Mouse (Mus musculus) kidney, postnatal 36 days (tissue): ENCODE measurements around the gene Rsbn1l.

ENCODE experiments used
- DNase-seq, 2 experiments: peaks; one replicate each; pipeline ENCODE4 v3.0.0; 2021 to 2022; ENCODE audit warnings: mixed read lengths in 2 of 2

Gene Rsbn1l

DNA sequence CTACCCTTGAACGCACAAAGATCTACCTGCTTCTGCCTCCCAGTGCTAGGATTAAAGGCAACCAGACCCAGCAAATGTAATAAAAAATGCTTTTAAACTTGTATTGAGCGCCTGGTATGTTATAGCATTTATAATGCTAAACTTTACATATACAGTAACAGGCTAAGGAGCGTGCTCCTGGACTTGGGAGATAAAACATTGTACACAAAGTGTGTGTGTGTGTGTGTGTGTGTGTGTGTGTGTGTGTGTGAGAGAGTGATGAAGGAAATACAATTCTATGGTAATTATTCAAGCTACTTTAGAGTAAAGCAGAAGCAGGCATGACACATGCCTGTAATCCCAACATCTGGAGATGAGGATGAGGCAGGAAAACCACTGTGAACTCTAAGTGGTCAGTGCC, at the start of gene Rsbn1l:
Gene Rsbn1l, minus strand, starts transcription at position 101 of the 400 bp plus-strand sequence.
- no peak for DNase-seq

- DNase-seq: no peak
These were observed 46.5 kb upstream of the Rsbn1l start for GRCm38 (mm10) chr5:21002723-21003122.

DNA sequence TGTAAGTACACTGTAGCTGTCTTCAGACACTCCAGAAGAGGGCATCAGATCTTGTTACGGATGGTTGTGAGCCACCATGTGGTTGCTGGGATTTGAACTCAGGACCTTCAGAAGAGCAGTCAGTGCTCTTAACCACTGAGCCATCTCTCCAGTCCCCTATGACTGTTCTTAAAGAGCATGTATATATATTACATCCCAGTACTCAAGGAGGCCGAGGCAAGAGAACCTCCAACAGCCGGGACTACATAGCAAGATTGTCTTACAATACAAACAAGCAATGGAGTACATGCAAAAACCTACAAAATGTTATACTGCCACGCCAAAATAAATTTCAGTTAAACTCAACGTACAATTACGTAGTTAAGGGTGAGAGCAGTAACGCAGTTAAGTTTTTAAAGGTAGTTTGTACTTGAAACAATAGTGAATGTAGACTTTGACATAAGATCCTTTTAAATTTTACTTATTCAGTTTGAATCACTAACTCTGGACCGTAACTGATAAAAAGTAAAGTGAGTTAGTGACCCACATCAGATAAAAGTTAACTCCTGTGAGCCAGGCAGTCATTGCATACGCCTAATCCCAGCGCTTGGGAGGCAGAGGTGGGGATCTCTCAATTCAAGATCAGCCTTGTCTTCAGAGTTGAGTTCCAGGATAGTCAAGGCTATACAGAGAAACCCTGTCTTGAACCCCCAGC, 45.6 kb upstream of the Rsbn1l start:
- DNase-seq: no peak

DNA sequence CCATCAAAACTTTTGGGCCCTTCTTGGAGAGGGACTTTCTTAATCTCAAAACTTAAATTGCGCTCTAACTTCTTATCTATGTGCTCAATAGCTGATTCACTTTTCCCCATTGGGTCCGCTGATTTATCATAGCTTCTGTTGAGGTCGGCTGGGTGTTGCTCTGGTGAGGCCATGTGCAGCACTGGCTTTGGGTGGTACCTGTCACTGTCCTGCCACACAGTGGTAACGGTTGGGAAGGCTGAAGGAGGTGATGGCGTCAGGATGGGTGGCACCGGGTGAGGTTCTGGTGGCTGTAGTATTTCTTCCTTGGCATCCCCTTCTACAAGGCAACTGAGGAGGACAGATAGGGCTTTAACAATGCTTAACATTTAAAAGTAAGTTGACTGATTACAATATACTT, 42.2 kb upstream of the Rsbn1l start:
- no peak for DNase-seq

GRCm38 (mm10) chr5:20997555-20997954, 41.4 kb upstream of the Rsbn1l start:
- no peak for DNase-seq

DNA sequence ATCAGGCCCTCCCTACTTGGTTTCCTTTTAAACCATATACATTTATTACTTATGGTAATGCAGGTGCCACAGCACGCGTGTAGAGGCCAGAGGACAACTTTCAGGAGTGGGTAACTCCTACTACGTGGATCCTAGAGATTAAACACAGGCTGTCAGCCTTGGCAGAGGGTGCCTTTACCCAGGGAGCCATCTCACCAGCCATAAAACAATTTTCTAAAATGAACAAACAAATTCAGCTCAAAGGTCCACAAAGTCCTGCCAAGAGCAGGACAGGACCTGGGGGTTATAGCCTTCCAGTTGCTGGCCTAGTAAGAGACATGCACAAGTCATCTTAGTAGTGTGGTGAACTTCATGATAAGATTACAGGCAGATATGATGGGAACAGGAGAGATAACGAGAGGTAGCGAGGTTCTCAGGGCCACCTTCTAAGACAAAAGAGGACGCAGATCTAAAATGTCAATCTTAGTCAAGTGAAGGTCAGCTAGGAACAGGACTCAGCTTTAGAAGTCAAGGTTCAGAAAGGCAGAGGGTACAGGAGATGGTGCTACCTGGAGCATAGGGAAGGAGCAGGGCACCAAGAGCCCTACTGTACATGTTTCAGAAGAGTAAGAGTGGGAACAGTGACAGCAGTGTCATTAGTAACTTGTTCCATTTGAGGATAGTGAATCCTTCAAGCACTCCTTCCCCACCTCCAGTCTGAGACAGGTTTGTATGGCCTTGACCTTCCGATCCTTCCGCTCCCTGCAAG, 34.0 kb upstream of the Rsbn1l start:
- DNase-seq: no peak

DNA sequence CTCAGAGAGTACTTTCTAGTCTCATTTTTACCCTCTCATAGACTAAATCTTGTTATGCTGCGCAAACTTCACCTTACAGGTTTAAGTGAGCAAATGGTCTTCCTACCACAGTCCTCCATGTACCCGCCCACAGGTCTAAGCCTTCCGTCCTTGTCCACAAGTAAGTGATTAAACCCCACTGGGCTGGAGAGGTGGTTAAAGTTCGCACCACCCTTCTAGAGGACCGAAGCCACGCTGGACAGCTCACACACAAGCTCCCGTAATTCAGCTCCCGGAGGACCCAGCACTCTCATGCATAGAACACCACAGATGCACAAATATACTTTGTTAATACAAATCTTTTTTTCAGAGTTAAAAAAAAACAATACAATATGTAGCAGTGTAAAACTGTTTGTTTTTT, 30.1 kb upstream of the Rsbn1l start:
- peak; percentile 18 to 54 for DNase-seq

DNA sequence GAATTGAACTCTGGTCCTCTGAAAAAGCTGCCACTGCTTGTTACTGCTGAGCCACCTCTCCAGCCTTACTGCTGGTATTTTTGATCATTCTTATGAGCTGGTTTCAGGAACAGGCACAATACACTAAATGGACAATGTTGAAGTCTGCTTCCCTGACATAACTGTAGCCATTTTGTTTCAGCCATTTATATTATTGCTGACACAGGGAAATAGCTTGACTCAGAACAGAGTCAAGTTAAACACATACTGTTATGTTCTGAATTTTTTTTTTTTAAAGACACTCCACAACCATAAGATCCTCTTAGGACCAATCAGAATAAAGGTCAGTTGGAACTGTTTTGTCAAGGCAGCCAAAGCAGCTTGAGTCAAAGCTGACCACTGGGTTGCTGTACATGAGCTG, 27.3 kb upstream of the Rsbn1l start:
- no peak for DNase-seq

- DNase-seq: no peak
These were observed 18.5 kb upstream of the Rsbn1l start for GRCm38 (mm10) chr5:20974690-20975089.

GRCm38 (mm10) chr5:20973999-20974398, 17.8 kb upstream of the Rsbn1l start:
- no peak for DNase-seq

GRCm38 (mm10) chr5:20973069-20973468, 16.9 kb upstream of the Rsbn1l start:
- DNase-seq: no peak

GRCm38 (mm10) chr5:20968963-20969362, 12.8 kb upstream of the Rsbn1l start:
- DNase-seq: peak; percentile 81 to 90

DNA sequence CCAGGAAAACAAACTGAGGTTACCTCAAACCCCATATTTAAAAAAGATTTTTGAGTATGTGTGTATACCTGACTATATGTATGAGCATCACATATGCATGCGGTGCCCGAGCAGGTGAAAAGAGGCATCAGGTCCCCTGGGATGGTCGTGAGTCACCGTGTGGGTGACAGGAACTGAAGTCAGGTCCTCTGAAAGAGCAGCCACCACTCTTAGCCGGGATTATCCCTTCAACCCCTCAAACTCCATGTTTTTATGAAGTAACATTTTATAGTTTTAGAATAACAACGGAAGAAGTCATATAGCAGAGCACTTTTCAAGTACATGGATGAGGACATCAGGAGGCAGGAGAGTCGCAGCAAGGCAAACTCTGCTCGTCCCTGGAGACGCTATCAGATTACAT, 12.3 kb upstream of the Rsbn1l start:
- no peak for DNase-seq

DNA sequence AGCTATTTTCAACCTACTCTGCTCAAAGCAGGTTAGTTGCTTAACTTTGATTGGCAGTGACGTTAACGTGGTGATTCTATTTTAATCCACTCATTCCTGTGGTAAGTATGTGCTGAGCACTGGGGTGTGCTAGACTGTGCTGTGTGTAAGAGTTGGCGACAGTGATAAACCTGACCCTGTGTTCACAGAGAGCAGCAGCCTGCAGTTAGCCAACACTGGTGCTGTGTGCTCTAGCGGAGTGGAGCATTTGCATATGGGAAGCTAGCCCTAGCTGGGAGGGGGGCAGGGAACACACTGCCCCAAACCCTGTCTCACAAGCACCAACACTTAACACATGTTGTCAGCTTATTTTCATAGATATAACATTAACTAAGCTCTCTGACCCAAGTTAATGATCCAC, 11.7 kb upstream of the Rsbn1l start:
- peak; percentile 72 to 84 for DNase-seq

- no peak for DNase-seq
These were observed 8.2 kb upstream of the Rsbn1l start for GRCm38 (mm10) chr5:20964446-20964845.

GRCm38 (mm10) chr5:20963295-20963694, 7.1 kb upstream of the Rsbn1l start:
- peak in 1 of 2 experiments; percentile 47 for DNase-seq

GRCm38 (mm10) chr5:20960927-20961326, 4.7 kb upstream of the Rsbn1l start:
- no peak for DNase-seq

- DNase-seq: no peak
These were observed 923 bp downstream of the Rsbn1l start for GRCm38 (mm10) chr5:20955114-20955835.

GRCm38 (mm10) chr5:20952337-20952925, 3.8 kb downstream of the Rsbn1l start:
- DNase-seq: no peak

- DNase-seq: peak; percentile 97 to 98
These were observed 4.4 kb downstream of the Rsbn1l start for GRCm38 (mm10) chr5:20951666-20952281.

DNA sequence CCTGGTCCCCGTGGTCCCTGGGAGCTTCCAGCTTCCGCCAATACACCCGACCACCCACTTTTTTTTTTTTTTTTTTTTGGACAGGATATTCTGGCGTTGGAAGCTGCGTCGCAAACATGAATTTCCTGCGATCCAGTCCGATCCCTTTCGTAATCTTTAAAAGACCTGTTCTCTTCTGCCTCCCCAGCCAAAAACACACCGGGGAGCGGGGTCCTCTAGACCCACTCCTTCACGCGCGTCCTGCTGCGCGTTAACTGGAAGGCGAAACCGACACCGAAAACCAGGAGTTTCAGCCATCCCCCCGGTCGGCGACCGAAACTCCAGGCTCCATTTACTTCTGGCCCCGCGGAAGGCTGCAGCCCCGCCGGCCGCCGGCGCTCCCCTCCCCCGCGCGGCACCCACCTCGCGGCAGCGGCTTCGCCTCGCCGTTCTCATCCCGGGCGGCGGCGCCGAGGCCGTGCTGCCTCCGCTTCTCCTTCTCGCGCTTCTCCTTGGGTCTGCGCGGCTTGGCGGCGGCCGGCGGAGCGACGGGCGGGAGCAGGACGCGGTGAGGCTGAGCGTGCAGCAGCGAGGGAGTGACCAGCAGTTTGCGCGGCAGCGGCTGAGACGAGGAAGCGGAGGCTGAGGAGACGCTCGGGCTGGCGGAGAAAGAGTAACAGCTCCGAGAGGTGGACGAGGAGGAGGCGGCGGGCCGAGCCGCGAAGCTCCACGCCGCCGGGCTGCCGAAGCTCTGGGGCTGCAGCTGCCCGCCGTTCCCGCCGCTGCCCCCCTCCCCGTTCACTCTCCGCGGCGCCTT, 5.1 kb downstream of the Rsbn1l start:
- DNase-seq: peak; percentile 41 to 72

GRCm38 (mm10) chr5:20950516-20950854, 5.7 kb downstream of the Rsbn1l start:
- no peak for DNase-seq
